Mouse (Mus musculus) G1E (cell line): ENCODE measurements around the gene Wdr38. TPM values are rescaled to one million over a fixed set of nuclear protein-coding genes. Genes with fewer than 3 reads are reported as not detected.

Experiments used
- ATAC-seq: 2 replicates; pipeline ENCODE4 v1.8.0; 2016; ENCODE audit warnings: mild to moderate bottlenecking; ENCODE audit not compliant: insufficient number of reproducible peaks, poor library complexity, low FRiP score, severe bottlenecking; ENCODE audit errors: extremely low read depth
- DNase-seq: peaks from one replicate; pipeline ENCODE4 v3.0.0; 2012; ENCODE audit warnings: low spot score
- H3K27me3 ChIP-seq: 2 replicates; pipeline ENCODE4 v1.6.1; 2012; ENCODE audit warnings: mild to moderate bottlenecking, low read length, inconsistent platforms; ENCODE audit not compliant: insufficient read depth
- H3K36me3 ChIP-seq: replicated peaks from 2 replicates; pipeline ENCODE3; 2012; ENCODE audit warnings: mild to moderate bottlenecking, inconsistent platforms
- H3K4me1 ChIP-seq: 2 replicates; pipeline ENCODE4 v1.6.1; 2012; ENCODE audit warnings: low read depth, low read length, inconsistent platforms, mixed read lengths; ENCODE audit not compliant: insufficient read depth
- H3K4me3 ChIP-seq: 2 replicates; pipeline ENCODE4 v1.5.1; 2012; ENCODE audit warnings: low read depth, mild to moderate bottlenecking, inconsistent platforms, low read length, moderate library complexity, mixed read lengths
- H3K9me3 ChIP-seq: replicated peaks from 2 replicates; pipeline ENCODE4 v1.6.1; 2012; ENCODE audit warnings: inconsistent platforms
- CTCF ChIP-seq: IDR thresholded peaks from 2 replicates; pipeline ENCODE4 v1.5.1; 2012; ENCODE audit warnings: low read depth, low read length, inconsistent platforms, mixed read lengths
- GATA1 ChIP-seq: IDR thresholded peaks from 2 replicates; pipeline ENCODE4 v1.6.1; 2012; ENCODE audit warnings: borderline replicate concordance, low read length, inconsistent platforms, mixed read lengths
- GATA2 ChIP-seq: IDR thresholded peaks from 2 replicates; pipeline ENCODE4 v1.6.1; 2012; ENCODE audit warnings: low read depth, low read length, inconsistent platforms, borderline replicate concordance
- POLR2AphosphoS5 ChIP-seq: IDR thresholded peaks from 2 replicates; pipeline ENCODE4 v1.6.1; 2012; ENCODE audit warnings: low read depth, low read length, inconsistent platforms; ENCODE audit not compliant: insufficient replicate concordance
- TAL1 ChIP-seq: conservative IDR thresholded peaks from 2 replicates; pipeline ENCODE4 v1.6.1; 2012; ENCODE audit warnings: low read depth, low read length, inconsistent platforms, mixed read lengths
- polyA plus RNA-seq: library from polyadenylated mRNA; stranded (reverse); fragments of >175 nt; gene quantifications from 2 replicates; pipeline ENCODE4 v1.2.3, GENCODE M21; 2012
- total RNA-seq, 2 experiments: library from RNA; stranded (forward) in 1 of 2; stranded (reverse) in 1 of 2; fragments of 200-1000 nt in 1 of 2; fragments of >200 nt in 1 of 2; fragmentation: Nextera tagmentation in 1 of 2; gene quantifications; 2 replicates each; pipeline ENCODE4 v1.2.3; 2014 to 2017

Gene Wdr38
- total RNA-seq (2014; fragmentation: Nextera tagmentation) (1.6 and 1.9 TPM in 2 replicates), total RNA-seq (2017) (1.8 and 2.3 TPM in 2 replicates), polyA plus RNA-seq (0.25 and 0.34 TPM in 2 replicates)

DNA sequence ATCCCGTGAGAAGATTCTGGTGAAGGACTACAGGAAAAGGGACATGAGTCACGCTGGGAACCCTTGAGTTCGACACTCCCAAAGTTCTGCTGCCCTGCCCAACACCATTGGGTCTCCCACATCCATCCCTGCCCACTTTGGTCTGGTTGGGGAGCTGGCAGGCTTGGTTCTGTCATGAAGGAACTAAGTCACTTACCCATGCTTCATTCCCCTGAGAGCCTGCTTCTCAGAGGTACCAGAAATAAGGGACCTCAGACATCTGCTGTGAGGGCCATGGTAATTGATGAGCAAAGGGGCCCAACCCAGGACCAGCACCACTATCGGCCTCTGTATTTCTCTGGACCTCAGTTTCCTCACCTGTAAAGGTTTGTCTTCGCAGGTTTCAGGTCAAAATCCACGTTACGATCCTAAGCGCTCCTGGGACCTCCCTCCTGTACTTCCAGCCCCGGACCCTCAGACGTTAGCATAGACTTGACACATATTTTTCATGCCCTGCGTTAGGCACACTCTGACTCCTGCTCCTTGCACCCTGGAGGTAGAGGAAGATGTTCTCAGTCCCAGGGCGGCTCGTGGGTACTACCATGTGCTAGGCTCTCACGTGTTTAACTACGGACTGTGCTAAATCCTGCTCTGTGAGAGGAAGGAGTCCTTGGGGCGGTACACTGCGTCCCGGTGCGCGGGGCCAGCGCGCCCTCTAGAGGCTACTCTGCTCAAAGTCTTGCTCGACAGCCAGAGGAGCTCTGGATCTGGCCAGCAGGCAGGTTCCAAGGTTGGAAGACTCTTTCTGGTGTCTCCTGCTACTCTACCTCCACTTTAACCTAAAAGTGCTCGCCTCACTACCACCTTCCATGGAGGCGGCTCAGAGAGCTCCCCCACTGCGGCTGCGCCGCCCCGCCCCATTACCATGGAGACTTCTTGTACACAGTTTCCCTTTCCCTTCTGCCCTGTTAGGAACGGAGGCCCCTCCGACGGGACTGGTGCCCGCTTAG is at the start of gene Wdr38:
TSS of gene Wdr38 (plus strand) at position 91 of the 989 bp plus-strand sequence.
- H3K27me3 ChIP-seq, result no peaks in the 10 kb centered on the region
- peak within 1 kb of the TSS; percentile 68 for H3K4me3 ChIP-seq
- H3K4me1 ChIP-seq, result peaks cover 57% of the 10 kb centered on the region
- peak; percentile 82 for ATAC-seq
- no peak for TF ChIP-seq GATA2
- no peak for TF ChIP-seq GATA1
- no peak for TF ChIP-seq POLR2AphosphoS5
- peak; percentile 73 for TF ChIP-seq CTCF
- TF ChIP-seq TAL1, result no peak
- peak; percentile 85 for DNase-seq
- H3K36me3 ChIP-seq, result peaks cover 37% of the 10 kb centered on the region
- no peaks in the 10 kb centered on the region for H3K9me3 ChIP-seq

DNA sequence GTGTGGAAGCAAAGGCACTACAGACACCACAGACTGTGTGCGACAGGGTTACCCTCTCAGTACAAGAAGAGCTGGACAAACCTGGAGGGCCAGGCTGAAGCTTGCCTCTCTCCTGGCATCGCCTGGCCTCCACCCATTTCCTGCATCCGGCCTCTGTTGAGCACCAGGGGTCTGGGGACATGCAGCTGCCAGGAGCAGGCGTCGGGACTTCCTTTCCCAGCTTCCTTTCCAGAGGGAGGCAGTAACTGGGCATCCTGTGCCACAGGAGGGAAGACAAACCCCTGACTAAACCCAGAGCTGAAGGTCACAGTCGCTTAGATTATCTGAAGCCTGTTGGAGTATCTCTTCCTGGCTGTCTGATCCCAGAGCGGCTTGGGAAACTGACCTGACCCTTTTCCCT is 49.7 kb upstream of the Wdr38 start:
- ATAC-seq (no peak), DNase-seq (no peak)
- Histone ChIP-seq H3K4me1 (0 out of 2 replicates have a peak, but pooled peaks cover 3% of the 10 kb centered on the region), H3K27me3 (peaks cover 22% of the 10 kb centered on the region; the same call in 1 of the 2 replicates), H3K36me3 (no peaks in the 10 kb centered on the region), H3K4me3 (no peak overlapping the region), H3K9me3 (no peaks in the 10 kb centered on the region)
- TF ChIP-seq TAL1 (no peak), GATA2 (no peak)

DNA sequence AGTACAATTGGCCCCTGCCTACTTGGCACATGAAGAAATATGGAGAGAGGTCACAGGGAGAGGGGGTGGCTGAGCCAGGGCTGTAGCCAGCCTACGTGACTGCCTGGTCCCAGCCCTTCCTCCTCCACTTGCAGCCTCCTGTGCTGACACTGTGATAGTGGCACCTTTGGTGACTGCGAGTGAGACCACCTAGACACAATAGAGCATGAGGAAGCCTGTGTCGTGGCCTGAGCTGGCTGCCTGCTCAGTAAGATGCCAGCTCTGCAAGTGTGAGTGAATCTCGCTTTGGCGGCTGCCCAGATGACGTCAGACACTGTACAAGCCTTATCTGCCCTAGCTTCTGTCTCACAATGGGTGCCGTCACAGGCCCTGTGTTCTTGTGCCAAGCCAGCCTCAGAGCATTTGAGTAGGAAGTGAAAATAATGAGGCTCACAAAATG is 47.0 kb upstream of the Wdr38 start:
- Histone ChIP-seq H3K27me3 (peaks cover 27% of the 10 kb centered on the region), H3K4me1 (0 out of 2 replicates have a peak, but pooled peaks cover 3% of the 10 kb centered on the region), H3K36me3 (no peaks in the 10 kb centered on the region), H3K9me3 (no peaks in the 10 kb centered on the region), H3K4me3 (no peak overlapping the region)
- peak; percentile 25 for DNase-seq
- ATAC-seq, result no peak; the same call in 1 of the 2 replicates
- TF ChIP-seq POLR2AphosphoS5, result no peak
- no peak for TF ChIP-seq GATA2
- TF ChIP-seq CTCF, result no peak
- no peak for TF ChIP-seq TAL1
- TF ChIP-seq GATA1, result no peak

DNA sequence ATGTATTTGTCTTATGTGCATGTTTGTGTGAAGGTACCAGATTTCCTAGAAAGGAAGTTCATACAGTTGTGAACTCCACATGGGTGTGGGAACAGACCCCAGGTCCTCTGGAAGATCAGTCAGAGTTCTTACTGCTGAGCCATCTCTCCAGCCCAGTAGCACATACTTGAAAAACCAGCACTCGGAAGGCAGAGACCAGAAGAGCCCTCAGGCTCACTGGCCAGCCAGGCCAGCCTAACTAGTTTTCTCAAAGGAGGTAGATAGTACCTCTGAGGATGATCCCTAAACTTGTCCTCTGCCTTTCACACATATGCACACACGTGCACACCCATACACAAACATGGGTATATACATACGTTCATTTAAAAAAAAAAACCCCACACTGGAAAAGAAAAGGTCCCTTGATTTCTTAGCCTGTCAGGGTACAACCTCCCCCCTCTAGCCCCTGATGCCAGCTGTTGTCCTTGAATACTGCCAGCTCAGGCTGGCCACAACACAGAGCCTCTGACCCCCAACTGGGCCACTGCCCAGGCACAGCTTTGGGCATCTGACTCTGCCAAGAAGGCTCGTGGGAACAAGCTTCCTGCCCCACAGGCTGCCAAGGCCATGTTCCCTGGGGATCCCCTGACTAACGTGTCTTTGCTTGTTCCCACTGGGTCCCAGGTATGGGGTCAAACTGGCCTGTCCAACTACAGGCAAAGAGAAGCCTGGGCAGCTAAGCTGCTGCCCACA is 44.0 kb upstream of the Wdr38 start:
- TF ChIP-seq POLR2AphosphoS5 (no peak), GATA2 (no peak), TAL1 (no peak), CTCF (no peak), GATA1 (no peak)
- no peak for ATAC-seq

DNA sequence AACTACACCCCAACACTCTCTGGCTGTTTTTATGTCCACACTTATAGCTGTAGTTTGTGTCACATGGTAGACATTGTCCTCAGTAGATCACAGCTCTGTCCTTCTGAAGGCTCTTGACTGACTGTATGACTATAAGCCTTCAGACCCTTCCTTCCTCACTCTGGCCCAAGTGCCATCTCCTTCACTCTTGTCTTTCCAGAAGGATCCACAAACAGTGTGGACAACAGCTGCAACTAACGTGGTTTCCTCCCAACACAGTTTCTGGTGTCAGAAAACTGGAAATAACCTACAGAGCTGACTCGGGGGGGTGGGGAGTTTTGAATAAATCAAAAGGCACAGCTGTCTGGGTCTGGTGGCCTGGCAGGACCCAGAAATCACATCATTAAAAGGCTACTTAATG is 41.2 kb upstream of the Wdr38 start:
- TF ChIP-seq POLR2AphosphoS5 (no peak), TAL1 (no peak), GATA2 (no peak), CTCF (no peak), GATA1 (no peak)
- H3K27me3 ChIP-seq, result peaks cover 28% of the 10 kb centered on the region
- no peaks in the 10 kb centered on the region for H3K36me3 ChIP-seq
- no peaks in the 10 kb centered on the region for H3K9me3 ChIP-seq
- H3K4me1 ChIP-seq, result no peaks in the 10 kb centered on the region
- ATAC-seq (no peak), DNase-seq (no peak)
- H3K4me3 ChIP-seq, result no peak overlapping the region

More for the DNA sequence above, 44.0 kb upstream of the Wdr38 start:
- Histone ChIP-seq H3K4me1 (0 out of 2 replicates have a peak, but pooled peaks cover 3% of the 10 kb centered on the region), H3K27me3 (peaks cover 28% of the 10 kb centered on the region), H3K4me3 (no peak overlapping the region), H3K9me3 (no peaks in the 10 kb centered on the region), H3K36me3 (no peaks in the 10 kb centered on the region)
- DNase-seq, result no peak

DNA sequence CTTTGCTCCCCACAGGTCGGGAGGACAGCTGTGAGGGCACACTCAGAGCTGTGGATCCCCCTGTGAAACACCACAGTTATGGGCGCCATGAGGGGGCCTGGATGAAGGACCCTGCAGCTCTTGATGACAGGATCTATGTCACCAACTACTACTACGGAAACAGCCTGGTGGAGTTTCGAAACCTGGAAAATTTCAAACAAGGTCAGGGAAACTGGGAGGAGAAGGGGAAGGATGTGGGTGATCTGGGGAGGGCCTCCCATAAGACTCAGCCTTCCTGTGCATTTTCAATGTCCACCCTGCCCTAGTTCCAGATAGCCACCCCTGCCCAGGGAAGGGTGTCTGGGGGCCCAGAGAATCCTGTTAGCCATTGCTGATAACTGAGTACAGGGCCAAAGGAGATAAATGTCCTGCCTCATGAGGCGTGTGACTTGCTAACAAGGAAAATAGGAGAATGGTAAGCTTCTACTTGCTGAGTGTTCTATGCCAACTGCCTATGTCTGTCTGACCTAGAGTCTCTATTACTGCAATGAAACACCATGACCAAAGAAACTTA is 39.5 kb upstream of the Wdr38 start:
- H3K4me3 ChIP-seq, result no peak overlapping the region

More for the DNA sequence above, 39.5 kb upstream of the Wdr38 start:
- ATAC-seq, result no peak
- peaks cover 25% of the 10 kb centered on the region for H3K27me3 ChIP-seq
- TF ChIP-seq TAL1, result no peak
- TF ChIP-seq POLR2AphosphoS5, result no peak
- no peak for TF ChIP-seq GATA1
- no peak for TF ChIP-seq CTCF
- no peak for TF ChIP-seq GATA2
- H3K9me3 ChIP-seq, result no peaks in the 10 kb centered on the region
- no peaks in the 10 kb centered on the region for H3K36me3 ChIP-seq
- no peak for DNase-seq
- H3K4me1 ChIP-seq, result no peaks in the 10 kb centered on the region
